Mouse (Mus musculus) bone marrow macrophage, adult 2 months (primary cell): ENCODE measurements around the gene Parp11. TPM values are rescaled to one million over a fixed set of nuclear protein-coding genes. Genes with fewer than 3 reads are reported as not detected.

ENCODE experiments used
- H3K27ac ChIP-seq: 2 replicates; pipeline ENCODE4 v1.5.1; 2012; ENCODE audit warnings: low read depth, low read length; ENCODE audit not compliant: insufficient read depth
- H3K4me1 ChIP-seq: 2 replicates; pipeline ENCODE4 v1.6.1; 2012; ENCODE audit warnings: low read length; ENCODE audit not compliant: control insufficient read depth, insufficient read depth
- H3K4me3 ChIP-seq: 2 replicates; pipeline ENCODE4 v1.5.1; 2012; ENCODE audit warnings: mild to moderate bottlenecking, low read length, moderate library complexity; ENCODE audit not compliant: insufficient read depth
- CTCF ChIP-seq: IDR thresholded peaks from 2 replicates; pipeline ENCODE4 v1.5.1; 2012; ENCODE audit warnings: low read depth, mild to moderate bottlenecking, low read length, moderate library complexity
- POLR2A ChIP-seq: IDR thresholded peaks from 2 replicates; pipeline ENCODE4 v1.6.1; 2012; ENCODE audit warnings: mild to moderate bottlenecking, low read depth, low read length, borderline replicate concordance
- polyA plus RNA-seq: library from polyadenylated mRNA; stranded (reverse); fragments of >200 nt; gene quantifications from 2 replicates; pipeline ENCODE4 v1.2.4, GENCODE M21; 2012; ENCODE audit not compliant: missing spikeins, insufficient read depth, insufficient read length

Gene Parp11
- polyA plus RNA-seq, 1 experiment = 37.5 TPM

DNA sequence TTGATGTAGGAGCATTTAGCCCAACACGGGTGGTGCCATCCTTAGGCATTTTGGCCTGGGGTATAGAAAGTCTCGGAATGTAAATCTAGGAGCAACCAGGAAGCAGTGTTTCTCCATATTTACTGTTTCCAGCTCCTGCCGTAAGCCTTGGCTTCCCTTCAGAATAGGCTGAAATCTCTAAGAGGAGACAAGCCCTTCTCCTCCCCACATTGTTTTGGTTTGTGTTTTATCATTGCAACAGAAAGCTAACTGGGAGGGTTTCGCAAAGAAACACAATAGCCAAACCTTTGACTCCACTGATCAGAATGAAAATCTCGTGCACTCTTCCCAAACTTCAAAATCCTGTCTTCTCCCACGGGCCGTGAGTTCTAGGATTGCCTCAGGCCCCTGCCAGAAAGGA, 15.9 kb upstream of the Parp11 start:
- Histone ChIP-seq H3K27ac (no peak overlapping the region), H3K4me3 (no peak overlapping the region), H3K4me1 (no peaks in the 10 kb centered on the region)
- TF ChIP-seq CTCF (no peak), POLR2A (no peak)

DNA sequence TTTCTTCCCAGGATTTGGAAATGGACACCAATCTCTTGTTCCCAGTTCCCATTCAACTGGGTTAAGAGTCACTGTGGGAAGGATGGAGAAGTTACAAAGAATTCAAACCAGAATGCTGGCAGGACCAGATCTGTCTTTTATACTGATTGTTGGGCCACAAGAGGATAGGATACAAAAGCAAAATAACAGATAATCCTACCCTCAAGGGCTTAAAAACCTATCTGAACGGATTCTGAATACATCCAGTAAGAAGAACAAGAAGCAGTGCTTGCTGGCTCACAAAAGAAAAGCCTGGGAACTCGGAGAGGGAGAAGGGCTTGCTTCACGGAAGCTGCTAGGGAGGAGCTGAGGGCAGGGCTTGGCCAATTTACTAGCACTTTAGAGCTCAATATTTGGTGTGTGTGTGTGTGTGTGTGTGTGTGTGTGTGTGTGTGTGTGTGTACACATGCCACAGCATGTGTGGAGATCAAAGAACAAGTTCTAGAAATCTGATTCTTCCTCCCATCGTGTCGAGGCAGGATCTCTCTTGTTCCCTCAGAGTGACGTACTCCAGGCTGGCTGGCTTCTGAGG, 15.4 kb upstream of the Parp11 start:
- Histone ChIP-seq H3K4me1 (no peaks in the 10 kb centered on the region), H3K27ac (no peak overlapping the region), H3K4me3 (no peak overlapping the region)
- TF ChIP-seq CTCF = no peak
- no peak for TF ChIP-seq POLR2A

DNA sequence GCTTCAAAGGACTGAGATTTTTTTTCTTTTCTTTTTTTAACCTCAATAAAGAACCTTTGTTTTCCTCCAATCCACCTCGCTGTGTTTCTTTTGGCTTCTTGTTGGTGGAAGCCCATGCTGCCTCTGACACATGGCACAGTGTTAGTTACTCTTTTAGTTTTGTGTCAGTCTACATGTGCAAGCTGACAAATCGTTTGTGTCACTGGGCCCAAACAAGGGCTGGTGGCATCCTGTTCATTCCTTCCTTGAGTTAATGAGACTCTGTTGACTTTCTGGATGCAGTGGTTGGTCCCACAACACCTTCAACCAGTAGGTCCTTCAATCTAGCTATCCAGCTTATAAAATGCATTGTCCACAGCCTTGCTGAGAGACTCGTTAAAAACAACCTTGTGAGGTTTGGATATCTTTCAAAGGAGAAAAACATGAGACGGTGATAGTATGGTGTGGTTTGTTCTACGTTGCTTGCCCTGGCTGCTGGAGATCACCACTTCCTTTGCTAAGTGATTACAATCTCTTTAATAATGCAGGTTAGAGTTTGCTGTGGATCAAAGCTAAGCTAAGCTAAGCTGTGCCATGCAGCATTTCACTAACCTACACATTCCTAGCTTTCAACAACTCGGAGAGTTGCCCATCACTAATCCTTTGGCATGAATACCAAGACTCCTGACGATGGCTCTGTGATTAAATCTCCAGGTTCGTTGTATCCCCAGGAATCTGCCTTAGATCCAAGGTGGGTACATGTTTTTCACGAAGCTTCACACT, 12.6 kb upstream of the Parp11 start:
- Histone ChIP-seq H3K4me3 (no peak overlapping the region), H3K4me1 (no peaks in the 10 kb centered on the region), H3K27ac (no peak overlapping the region)
- TF ChIP-seq POLR2A = no peak
- TF ChIP-seq CTCF = no peak

DNA sequence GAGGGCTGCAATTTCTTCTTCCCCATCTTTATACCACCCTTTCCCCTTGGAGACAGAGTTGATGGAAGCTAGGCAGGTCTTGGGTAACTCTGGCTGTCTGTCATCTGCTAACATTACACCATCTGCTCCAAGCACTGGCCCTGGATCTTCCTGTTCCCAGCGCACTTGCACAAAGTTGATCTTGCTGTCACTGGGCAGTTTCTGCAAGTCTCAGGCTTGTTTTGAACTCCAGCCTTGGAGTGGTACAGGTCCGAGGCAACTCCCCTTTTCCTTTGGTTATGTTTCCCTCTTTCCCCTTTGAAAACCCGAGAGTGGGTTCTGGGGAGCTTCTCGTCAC, 12.0 kb upstream of the Parp11 start:
- H3K27ac ChIP-seq = no peak overlapping the region
- H3K4me3 ChIP-seq = no peak overlapping the region
- no peaks in the 10 kb centered on the region for H3K4me1 ChIP-seq
- no peak for TF ChIP-seq CTCF
- no peak for TF ChIP-seq POLR2A

DNA sequence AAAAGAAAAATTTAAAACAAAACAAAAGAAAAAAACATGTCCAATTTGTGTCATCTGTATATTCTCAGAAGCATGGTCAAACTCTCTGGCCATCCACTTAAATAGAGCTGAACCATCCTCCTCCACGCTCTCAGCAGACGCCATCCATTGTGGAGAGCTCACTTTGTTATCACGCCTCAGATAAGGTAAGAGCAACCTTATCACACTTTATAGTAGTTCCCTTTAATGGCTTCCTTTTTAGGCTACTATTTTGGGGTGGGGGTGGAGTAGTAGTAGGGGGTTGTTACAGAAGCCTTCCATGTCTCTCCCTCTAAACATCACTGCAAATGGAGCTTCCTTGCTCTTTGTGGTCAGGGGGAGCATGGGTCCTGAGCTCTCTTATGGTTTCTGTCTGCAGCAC, 7.6 kb upstream of the Parp11 start:
- Histone ChIP-seq H3K27ac (no peak overlapping the region), H3K4me3 (no peak overlapping the region), H3K4me1 (no peaks in the 10 kb centered on the region)
- no peak for TF ChIP-seq POLR2A
- no peak for TF ChIP-seq CTCF

DNA sequence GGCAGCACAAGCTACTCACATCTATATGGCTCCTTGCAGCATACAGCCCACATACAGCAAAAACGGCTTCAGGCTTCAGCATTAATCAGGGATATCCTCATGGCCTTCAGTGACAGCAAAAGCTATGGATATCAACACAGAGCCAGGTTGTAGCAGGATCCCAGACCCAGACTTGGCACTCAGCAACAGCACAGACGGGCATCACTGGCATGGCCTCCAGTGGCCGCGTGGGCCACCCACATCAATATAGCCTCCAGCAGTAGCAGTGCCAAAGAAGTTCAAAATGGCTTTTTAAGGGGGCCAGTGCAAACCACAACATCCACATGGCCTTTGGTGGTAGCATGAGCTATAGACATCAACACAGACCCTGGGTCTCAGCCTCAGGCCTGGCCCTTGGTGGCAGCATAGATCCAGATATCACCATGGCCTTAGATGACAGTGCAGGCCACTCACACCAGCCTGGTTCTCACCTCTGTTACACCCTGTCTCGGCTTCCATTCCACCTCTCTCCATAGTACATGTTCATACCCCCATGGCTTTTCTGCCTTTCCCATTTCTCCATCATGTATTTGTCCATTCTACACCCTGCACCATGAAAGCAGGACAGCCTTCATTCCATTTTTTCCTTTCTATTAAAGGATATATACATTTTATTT, 7.0 kb upstream of the Parp11 start:
- TF ChIP-seq POLR2A (no peak), CTCF (no peak)
- H3K4me3 ChIP-seq = no peak overlapping the region
- no peaks in the 10 kb centered on the region for H3K4me1 ChIP-seq
- H3K27ac ChIP-seq = no peak overlapping the region

DNA sequence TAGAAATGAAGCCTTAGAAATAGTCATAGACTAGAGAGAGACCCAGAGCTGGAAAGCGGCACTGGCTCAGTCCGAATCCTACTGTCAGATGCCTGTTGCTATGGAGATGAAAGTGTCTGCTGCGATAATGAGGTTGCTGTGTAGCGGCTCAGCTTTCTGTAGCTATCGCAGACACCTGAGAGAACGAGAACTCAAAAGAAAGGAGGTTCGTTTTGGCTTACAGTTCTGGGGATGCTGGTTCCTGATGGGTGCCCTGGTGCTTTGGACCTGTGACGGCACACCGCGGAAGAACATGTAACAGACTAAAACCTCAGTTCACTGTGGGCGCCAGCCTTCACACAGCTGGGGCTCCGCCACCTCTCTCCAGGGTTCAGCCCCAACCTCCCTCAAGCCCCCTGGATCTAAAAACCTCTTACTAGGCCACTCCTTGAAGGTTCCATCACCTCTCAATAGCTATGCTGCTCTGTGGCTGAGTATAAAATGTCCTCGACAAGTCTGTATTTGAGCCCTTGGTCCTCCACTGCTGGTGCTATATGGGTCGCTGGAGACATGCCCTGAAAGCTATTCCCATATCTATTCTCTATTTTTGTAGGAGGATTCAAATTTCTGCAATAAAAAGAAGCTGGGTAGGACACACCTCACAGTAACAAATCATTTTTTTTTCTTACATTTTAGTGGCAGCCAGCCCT, 6.1 kb upstream of the Parp11 start:
- no peak overlapping the region for H3K4me3 ChIP-seq
- TF ChIP-seq CTCF (no peak), POLR2A (no peak)
- no peak overlapping the region for H3K27ac ChIP-seq
- H3K4me1 ChIP-seq = no peaks in the 10 kb centered on the region

DNA sequence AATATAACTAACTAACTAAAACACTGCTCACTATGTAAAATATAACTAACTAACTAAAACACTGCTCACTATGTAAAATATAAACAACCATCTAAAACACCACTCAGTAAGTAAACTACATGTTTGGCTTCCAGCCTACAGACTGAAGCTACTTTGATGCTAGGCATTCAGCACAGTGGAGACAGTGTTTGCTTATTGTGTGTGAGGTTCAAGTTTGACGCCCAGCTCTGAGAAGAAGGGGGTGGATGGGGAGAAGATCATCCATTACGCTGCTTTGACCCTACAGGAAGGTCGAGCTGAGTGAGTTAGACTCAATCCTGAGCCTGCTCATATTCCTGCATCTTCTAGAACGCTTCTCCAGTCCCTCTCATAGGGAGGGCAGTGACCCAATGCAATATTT, 4.1 kb upstream of the Parp11 start:
- peaks cover 8% of the 10 kb centered on the region for H3K4me1 ChIP-seq
- TF ChIP-seq CTCF = no peak
- no peak for TF ChIP-seq POLR2A
- no peak overlapping the region for H3K4me3 ChIP-seq
- no peak overlapping the region for H3K27ac ChIP-seq

DNA sequence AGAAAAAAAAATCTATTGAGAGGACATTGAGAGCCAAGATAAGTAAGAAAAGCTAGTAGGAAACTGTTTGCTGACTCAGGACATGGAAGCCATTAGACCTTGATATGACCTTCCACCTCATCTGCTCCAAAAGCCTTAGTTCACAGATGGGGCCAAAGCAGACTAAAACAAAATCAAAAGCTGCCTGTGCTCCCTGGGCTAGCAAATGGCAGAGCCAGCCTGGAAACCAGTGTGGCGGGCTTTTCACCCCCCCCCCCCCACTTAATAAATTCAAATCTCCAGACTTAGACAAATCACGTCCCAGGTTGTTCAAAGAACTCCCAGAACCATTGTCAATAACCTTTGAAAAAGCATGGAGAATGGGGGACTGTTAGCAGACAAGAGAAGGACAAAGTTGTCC, 2.7 kb upstream of the Parp11 start:
- Histone ChIP-seq H3K27ac (no peak overlapping the region), H3K4me3 (no peak overlapping the region), H3K4me1 (peaks cover 11% of the 10 kb centered on the region)
- TF ChIP-seq CTCF (no peak), POLR2A (no peak)

DNA sequence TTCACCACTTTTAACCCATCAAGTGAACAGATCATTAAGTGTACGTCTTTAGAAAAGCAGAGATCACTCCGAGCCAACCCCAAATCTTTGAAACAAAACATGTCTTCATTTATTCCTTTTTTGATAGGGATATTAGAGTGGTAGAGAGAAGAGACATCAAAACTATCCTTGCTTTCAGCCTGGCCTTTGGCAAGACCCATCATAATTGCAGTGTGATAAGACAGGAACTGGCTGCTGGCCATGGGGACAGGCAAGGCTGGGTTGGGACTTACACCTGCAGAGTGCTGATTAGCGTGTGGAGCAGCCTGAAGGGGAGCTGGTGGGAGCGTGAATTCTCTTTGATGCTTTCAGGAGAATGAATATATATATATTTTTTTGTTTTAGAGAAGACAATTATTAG, 2.2 kb upstream of the Parp11 start:
- TF ChIP-seq POLR2A (no peak), CTCF (no peak)
- Histone ChIP-seq H3K4me1 (peaks cover 11% of the 10 kb centered on the region), H3K27ac (no peak overlapping the region), H3K4me3 (no peak overlapping the region)
